Mouse (Mus musculus): ENCODE results near the gene 1700015G11Rik.
A peak's percentile ranks its signal among the peaks of the same experiment; 100 is the strongest.

1700015G11Rik gene

DNA sequence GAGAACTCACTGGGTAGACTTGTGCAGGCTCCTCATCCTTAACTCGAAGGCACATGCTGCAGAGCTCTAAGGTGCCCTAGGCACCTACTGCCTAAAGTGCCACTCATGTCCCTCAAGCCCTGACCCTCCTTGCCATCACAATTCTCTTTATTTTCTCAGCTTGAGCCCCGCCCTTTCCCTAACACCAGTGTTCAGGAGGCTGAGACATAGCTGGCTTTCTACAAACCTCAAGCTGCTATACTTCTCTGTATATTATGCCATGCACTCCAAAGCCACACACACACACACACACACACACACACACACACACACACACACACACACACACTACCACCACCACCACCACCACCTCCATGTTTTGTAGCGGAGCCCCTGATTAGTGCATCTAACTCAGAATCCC, at the start of gene 1700015G11Rik:
Gene 1700015G11Rik (minus strand): TSS at position 101 of the 400 bp plus-strand sequence.
- DNase-seq (ENCODE audit: low spot score) = no peak

DNA sequence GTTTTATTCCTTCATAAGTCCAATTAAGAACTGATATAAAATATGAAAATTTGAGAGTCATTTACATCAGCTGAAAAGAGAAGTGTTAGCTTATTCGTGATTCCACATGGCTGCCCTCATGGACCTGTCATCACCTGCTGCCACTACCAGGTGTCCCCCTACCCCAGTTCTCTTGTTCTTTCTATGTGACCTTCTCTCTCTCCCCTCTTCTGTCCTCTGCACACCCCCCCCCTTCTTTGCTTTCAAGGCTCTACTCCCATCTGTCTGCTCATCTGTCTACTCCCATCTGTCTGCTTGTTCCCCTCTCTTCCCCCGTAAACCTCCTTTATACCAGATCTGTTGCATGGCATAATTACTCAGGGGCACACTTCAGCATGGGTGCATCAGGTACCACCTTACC, 41.4 kb upstream of the 1700015G11Rik start:
- no peak for DNase-seq (ENCODE audit: low spot score)

DNA sequence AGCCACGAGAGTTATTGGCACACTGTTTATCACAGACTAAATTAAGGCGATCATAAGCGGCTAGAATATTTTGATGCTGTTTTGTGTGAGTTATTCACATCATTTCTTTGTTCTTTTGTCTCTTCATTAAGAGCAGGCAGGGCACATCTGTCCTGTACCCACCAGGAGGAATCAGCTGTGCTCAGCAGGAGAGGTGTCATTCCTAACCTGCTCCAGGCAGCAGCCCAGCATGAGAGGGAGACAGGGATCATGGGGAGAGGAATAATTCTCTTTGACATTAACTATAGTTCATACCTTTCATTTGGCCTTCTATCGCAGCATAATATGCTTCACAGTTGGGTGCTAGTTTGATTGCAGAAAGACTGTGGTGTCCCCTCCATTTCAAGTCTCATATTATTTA, 40.7 kb upstream of the 1700015G11Rik start:
- no peak for DNase-seq (ENCODE audit: low spot score)

DNA sequence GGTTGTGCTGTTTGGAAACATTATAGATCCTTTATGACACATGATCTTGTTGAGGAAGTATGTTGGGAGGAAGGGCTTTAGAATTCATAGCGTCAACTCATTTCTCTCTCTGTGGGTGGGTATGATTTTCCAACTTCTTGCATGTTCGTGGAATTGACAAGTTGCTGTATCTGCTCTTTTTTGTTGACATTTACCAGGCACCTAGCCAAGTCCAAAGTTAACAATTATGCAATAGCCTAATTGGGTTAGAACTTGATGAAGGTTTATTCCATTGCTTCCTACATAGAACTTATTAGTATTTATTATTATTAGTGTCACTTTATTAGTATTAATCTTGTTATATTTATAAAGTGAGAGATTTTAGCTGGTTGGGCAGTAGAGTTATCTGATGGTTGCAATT, 40.3 kb upstream of the 1700015G11Rik start:
- DNase-seq (ENCODE audit: low spot score) = no peak

DNA sequence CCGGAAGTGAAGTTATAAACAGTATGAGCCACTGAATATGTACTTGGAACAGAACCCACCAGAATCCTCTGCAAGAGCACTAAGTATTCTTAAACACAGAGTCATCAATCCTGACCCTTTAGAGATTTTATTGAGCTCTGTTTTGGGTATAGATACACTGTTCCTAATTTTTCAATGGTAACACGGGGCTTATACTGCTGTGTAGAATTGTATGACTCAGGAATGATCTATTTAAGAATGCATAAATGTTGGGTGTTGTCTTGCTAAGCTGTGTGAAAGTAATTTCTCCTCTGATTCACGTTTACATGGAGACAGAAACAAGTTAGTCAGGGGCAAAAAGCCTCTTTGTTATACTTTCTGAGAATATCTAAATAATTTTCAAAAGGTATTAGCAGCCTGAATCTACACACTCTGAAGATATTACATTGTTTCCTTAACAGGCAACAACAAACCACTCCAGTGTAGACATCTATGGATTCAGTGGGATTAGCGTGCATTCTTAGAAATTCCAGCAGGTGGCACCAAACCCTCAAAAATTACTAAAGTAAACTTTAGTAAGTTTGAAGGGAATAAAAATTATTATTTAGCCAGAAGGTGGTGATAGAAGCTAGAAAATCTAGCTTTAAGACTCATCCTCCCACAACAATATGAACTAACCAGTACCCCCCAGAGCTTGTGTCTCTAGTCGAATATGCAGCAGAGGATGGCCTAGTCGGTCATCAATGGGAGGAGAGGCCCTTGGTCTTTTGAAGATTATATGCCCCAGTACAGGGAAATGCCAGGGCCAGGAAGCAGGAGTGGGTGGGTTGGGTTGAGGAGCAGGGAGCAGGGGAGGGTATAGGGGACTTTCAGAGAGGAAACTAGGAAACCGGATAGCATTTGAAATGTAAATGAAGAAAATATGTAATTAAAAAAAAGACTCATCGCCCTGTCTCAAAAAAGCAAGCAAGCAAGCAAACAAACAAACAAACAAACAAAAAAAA, 22.4 kb upstream of the 1700015G11Rik start:
- peak; percentile 82 for DNase-seq (ENCODE audit: low spot score)

DNA sequence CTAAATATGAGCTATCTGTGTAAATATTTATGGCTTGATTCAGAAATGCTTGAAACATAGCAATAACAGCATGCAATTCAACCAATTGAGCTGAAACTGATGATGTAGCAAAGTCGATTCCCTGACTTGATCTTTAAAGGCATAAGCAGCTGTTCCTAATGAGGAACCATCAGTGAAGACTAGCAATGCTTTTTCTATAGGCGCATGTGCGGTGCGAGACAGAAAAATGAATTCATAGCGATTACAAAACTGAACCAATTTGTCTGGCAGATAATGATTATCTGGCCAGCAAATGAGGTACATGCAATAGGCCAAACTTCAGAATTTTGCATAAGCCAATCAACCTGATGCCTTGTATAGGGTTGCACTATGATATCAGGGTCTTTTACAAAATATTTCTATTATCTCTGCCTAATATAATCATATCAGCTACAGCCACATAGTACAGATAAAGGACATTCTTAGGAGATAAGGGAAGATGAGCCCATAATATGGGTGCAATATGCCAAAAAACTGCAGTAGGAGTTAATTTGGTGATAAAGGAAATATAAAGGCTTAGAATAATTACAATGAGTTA, 8.6 kb upstream of the 1700015G11Rik start:
- DNase-seq (ENCODE audit: low spot score) = no peak

DNA sequence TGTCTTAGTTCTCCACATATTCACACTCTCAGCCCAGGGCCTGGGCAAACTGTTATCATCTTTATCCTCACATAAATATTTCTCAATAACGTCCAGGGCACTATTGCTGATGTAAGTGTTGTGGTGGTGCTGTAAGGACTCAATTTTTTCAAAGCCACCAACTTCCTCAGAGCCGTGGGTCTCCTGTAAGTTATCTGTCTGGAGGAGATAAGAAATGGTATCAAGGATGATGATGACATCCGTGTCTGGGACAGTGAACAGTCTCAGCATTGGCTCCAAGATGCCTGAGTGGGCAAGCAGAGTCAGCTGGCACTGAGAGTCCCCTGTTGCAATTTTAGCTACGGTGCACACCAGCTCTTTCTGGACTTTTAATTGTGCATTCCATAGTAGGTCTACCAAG, 6.5 kb upstream of the 1700015G11Rik start:
- no peak for DNase-seq (ENCODE audit: low spot score)

DNA sequence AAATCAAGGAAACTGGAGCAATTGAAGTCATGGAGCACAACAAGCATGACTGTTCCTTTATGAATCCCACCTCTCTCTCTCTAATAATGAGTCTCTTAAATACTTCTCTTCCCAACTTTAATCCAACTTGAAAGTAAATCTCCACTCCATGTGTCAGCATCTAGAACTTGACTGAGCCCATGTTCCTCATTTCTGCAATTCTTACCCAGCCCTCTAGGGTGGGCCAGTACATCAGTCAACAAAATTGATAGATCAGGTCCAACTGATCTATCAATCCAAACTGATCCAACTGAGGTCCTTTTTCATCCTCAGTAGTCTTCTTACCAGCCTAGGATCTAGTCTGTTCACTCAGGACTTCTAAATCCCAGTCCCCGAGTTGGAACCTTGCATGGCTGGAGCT, 348 bp downstream of the 1700015G11Rik start:
- no peak for DNase-seq (ENCODE audit: low spot score)

DNA sequence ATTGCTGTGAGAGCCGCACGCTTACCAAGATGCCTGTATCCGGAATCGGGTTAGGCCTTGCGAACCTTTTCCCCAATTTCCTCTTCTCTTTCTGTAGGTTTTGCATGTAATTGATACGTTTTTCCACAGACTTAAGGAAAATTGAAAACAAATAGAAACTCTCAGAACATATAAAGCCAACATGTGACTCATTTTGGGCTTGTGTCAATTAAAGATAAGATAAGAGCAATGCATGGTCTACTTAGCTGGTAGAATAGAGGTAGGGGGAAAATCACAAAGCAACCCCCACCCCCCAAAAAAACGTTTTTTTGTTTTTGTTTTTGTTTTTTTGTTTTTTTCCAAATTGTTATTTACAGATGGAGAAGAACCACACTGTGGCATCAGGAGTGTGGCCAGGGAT, 2.1 kb downstream of the 1700015G11Rik start:
- no peak for DNase-seq (ENCODE audit: low spot score)

DNA sequence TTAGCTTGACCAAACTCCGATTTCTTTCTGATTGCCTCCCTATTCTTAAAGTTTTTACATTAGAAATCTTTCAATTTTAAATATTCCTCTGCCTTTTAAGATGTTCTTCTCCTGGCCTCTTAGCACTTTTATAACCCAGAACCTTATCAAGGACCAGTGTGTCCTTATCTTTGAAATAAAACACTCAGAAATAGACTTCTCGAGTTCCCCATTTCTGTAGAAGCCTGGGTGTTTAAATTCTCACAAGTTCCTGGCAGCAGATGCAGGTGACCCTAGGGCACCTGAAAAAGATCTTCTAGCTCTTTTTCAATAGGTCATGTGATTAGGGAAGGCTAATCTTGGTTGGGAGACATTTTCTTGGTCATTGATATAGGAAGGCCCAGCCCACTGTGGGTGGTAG, 8.4 kb downstream of the 1700015G11Rik start:
- DNase-seq (ENCODE audit: low spot score) = no peak

DNA sequence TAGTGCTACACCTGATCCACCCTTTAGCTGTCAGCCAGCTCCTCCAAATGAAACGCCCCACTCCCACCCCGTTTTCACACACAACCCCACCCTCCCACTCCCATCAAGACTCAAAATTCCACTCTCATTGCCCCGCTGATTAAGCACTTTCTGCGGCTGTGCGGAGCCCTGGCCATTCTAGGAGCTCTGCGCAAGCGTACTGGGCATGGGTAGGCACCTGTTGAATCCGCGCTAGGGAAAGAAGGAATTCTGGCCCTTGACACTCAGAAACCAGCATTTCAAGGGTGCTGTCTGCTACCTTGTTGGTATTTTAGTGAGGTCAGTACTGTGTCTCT, 9.3 kb downstream of the 1700015G11Rik start:
- no peak for DNase-seq (ENCODE audit: low spot score)

DNA sequence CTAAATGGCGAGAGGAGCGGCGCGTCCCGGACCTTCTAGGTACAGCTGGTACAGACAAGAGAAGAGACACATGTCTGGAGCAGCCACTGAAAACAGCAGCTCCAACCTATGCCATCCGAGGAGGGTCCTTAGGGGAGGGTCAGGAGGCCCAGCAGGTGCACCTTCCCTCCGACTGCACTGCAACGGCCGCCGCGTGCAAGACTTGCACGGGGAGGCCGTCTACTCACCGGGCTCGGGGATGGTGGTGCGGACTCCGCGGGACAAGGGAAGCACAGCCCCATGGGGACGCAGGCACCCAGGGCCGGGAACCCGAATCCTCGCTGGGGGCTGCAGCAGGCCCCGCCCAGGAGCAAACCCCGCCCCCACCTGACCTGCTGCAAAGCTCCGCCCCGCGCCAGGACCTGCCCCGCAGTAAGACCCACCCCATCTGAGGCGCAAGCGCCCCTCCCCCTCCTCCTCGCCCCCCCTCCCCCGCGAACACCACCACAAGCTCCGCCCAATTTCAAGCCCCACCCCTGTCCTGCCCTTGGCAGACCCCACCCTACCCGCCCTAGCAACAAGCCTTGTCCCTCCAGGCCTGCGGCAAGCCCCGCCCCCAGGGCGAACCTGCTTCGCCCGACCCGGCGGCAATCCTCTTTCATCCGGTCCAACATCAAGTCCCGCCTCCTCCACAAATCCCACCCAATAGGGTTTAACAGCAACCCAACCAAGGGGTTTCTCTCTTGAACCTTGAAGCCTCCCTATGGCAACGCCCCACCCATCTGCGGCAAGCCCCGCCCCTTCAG, 9.8 kb downstream of the 1700015G11Rik start, which contains the start of gene Svip:
Gene Svip (minus strand): TSS at position 508 of the 785 bp plus-strand sequence.
- peak; percentile 92 for DNase-seq (ENCODE audit: low spot score)

DNA sequence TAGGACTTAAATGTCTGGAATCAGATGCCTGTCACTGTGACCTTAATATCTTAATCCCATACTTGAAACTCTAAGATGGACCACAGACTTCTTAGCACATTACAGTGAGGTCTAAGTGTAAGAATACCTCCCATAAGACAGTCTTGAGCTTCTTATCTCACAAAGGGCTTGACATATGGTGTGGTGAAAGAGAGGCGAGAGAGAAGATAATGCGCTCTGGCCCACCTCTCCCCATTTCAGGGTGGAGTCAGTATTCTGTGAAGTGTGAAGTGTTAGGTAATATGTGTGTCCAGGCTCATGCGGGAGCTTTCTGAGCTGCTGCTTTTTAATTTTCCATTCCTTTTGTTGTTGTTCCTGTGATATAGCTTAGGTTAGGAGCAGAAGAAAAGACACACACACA, 24.5 kb downstream of the 1700015G11Rik start:
- DNase-seq (ENCODE audit: low spot score) = no peak

DNA sequence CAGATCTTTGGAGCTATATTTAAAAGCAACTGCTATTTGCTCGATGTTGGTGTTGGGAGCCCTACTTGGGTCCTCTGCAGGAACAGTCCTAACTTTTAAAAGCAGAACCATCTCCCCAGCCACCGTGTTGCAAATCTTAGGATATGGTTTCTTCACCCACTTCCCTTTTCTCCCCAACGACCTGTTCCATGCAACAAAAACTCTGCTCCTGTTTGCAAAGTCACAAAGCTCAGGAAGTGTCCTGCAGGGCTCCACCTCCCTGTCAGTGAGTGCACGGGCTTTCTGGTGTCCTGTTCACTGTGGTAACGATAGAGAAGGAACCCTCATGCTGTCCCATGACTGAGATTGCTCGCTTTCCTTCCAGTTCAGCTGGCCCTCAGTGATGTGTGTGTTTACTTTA, 28.6 kb downstream of the 1700015G11Rik start:
- no peak for DNase-seq (ENCODE audit: low spot score)

DNA sequence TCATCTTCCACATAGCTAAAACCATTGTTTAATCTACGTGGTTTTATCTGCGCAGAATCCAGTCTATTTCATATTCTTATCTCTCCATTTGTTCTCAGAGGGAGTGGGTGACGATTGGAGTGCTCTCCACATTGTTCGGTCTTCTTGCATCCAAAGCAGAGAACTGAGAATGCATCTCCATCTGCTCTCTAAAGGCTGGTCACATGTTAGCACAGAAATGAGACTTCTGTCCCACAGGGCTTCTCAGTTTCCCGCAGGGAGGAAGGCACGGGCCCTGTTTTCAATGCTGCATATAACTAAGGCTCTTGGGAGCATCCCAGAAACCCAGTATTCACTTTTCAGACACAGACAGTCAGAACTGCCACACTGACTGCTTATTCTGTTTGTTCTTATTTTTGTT, 29.8 kb downstream of the 1700015G11Rik start:
- DNase-seq (ENCODE audit: low spot score) = no peak

DNA sequence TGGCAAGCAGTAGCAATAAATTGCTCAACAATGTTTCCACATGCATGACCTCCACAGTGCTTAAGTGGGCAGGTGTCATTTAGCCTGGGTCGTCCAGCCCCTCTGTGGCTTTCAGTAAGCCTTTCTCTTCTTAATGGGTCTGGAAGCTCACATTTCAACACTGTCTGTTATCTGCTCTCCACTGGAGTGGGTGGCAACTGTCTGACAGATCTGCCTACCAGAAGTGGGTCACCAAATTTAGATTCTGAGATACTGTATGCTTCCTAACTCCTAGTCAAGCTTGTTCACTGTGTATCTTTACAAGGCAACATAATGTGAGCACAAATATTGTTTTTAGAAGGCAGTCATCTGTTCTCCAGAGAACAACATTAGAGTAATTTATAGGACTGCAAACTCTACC, 33.2 kb downstream of the 1700015G11Rik start:
- peak; percentile 21 for DNase-seq (ENCODE audit: low spot score)

DNA sequence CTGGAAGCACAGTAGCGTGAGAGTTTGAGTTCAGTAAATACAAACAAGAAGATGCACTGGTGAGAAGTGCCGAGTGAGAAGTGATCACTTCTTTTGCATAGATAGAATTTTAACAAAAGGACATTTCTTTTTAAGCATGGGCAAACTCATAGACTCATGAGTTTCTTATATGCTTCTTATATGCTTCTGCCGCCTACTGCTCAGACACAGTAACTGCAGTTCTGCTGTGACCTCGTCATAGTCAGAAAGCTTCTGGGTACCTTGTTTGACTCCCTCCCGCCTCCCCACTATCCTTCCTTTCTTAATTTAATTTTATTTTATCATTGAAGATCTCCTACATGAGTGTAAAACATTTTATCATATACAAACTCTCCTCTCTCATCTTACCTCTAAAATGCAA, 36.3 kb downstream of the 1700015G11Rik start:
- peak; percentile 50 for DNase-seq (ENCODE audit: low spot score)

DNA sequence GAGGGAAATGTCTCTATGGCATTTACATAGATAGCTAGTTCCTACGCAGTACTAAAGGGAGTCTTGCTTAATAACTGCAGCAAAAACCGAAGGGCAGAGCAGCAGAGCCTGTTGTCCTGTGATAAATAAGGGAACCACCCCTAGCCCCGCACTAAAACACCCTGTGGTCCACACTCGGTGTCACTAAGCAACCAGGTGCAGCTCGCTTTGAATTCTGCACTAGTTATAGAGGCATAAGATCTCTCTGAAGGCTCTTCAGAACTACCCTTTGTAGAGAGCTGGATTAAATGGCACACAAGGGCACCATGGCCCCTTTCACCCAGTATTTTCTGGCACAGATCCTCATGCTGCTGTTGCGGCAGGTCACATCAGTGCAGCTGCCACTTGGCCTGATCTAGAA, 40.3 kb downstream of the 1700015G11Rik start:
- DNase-seq (ENCODE audit: low spot score) = no peak

DNA sequence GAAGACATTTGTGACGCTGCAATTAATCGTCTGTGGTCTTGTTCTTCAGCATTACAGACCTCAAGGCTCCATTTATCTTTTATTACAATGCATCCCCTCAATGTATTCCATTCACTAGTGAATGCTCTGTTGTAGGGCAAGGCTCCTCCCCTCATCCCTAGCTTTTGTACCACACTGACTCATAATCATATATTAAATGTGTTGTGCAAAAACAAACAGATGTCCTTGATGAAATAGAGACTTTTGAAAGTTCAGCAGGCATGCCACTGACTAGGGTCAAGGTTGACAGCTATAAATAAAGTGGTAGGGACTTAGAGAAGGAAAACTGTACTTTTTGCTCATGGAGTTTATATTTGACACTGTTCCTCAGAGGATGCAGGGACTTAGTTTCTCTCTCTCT, 42.0 kb downstream of the 1700015G11Rik start:
- DNase-seq (ENCODE audit: low spot score) = no peak

DNA sequence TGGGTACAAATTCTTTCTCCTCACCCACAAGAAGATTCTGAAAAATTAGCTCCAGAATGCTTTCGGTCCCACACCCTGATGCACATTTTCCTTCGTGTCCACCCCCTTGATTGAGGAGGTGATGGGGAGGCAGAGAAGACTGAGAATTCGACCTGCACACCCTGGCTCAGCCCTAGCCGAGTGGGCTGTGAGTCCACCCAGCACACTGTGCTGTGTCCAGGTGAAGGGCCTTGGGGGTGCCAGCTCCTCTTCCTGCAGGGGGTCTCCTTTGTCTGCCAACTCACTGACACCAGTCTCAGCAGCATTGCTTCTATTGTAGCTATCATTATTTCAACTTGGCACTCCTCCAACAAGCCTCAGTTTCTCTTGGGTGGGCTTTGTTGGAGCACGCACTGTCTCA, 42.4 kb downstream of the 1700015G11Rik start:
- DNase-seq (ENCODE audit: low spot score) = no peak

DNA sequence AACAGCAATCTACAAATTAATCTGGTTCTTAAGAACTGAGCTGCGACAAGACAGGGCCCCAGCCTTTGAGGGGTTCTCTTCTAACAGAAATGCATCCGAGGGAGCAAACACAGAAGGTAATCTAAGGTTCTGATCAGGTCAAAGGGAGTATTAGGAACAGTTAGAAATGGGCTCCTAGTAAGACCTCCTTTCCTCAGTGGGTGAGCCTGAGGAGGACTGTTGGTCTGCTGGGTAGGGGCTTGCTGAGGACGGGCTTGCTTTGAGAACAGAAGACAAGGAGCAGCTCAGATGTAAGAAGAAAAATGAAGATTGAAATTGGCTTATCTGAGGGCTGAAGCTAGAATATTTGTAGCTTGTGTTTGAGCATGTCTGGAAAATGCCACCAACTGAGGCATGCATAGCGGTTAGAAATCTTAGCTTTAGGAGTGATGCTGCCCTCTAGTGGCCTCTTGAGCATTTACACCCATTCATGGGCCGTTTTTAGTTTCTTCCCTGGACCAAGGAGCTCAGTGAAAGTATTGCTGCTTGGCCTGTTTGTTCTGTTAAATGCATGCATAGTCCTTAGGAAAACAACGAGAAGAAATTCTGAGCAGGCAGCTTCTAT, 43.2 kb downstream of the 1700015G11Rik start:
- DNase-seq (ENCODE audit: low spot score) = peak; percentile 84

DNA sequence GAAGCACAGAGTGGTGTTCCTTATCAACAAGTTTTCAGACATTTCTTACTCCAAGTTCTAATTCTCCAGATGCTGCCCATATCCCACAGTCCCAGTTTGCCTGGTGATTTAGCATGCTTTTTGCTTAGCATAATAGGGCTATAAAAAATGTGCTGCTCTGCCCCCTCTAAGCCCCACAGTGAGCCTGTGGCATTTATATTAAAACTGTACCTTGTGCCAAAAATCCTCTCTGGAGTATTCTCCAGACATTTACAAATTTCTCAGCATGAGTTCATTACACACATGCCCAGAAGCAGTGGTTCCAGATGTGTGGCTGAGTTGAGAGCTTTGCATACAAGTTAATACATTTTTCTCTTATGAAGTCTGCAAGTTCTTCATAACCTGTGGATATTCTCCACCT, 46.1 kb downstream of the 1700015G11Rik start:
- no peak for DNase-seq (ENCODE audit: low spot score)
